Comparison of ENCODE assay signal across 8 mouse cellular contexts in genomic region chr11:79992035-79992591, GRCm38 (mm10). TPM values are rescaled to one million over a fixed set of nuclear protein-coding genes. Genes with fewer than 3 reads are reported as not detected.
A peak's percentile ranks its signal among the peaks of the same experiment; 100 is the strongest.
DNase-seq lines count a peak whose midpoint lies in the region; ATAC-seq lines count a peak whose summit lies in the region.

No protein-coding gene starts in this region.

- H3K9me3 ChIP-seq in kidney, embryonic 14.5 days (ENCODE audit: control insufficient read depth, low read length): no peaks in the 10 kb centered on the region
- no peaks in the 10 kb centered on the region for H3K9me3 ChIP-seq in hindbrain, embryonic 13.5 days
- H3K9me3 ChIP-seq in midbrain, embryonic 13.5 days: no peaks in the 10 kb centered on the region

- H3K27me3 ChIP-seq in kidney, embryonic 14.5 days (ENCODE audit: control insufficient read depth, insufficient read depth, low read length): no peaks in the 10 kb centered on the region
- no peaks in the 10 kb centered on the region for H3K27me3 ChIP-seq in hindbrain, embryonic 13.5 days
- H3K27me3 ChIP-seq in midbrain, embryonic 13.5 days: no peaks in the 10 kb centered on the region

- H3K4me2 ChIP-seq in kidney, embryonic 14.5 days (replicated peaks; ENCODE audit: low read depth, low read length): peak overlapping the region; percentile 44
- H3K4me2 ChIP-seq in hindbrain, embryonic 13.5 days: peak overlapping the region; percentile 80
- H3K4me2 ChIP-seq in midbrain, embryonic 13.5 days (replicated peaks): peak overlapping the region; percentile 82

- H3K27ac ChIP-seq in kidney, embryonic 14.5 days (ENCODE audit: low read depth, low read length): peak overlapping the region; percentile 100
- peak overlapping the region; percentile 99 for H3K27ac ChIP-seq in hindbrain, embryonic 13.5 days
- H3K27ac ChIP-seq in midbrain, embryonic 13.5 days: peak overlapping the region; percentile 97

- WGBS in kidney, embryonic 14.5 days: 28% methylated on average over 20 of the region's 21 CpGs
- 32% methylated on average over 20 of the region's 21 CpGs for WGBS in hindbrain, embryonic 13.5 days
- WGBS in midbrain, embryonic 13.5 days: 32% methylated on average over 20 of the region's 21 CpGs

- peaks cover 4% of the 10 kb centered on the region for H3K4me1 ChIP-seq in kidney, embryonic 14.5 days (ENCODE audit: control insufficient read depth, insufficient read depth, low read length)
- H3K4me1 ChIP-seq in hindbrain, embryonic 13.5 days (replicated peaks): peaks cover 11% of the 10 kb centered on the region
- H3K4me1 ChIP-seq in midbrain, embryonic 13.5 days (replicated peaks): peaks cover 8% of the 10 kb centered on the region

- no peak for DNase-seq in kidney, adult 8-10 months
- DNase-seq in c-Kit-negative CD71-positive TER-119-positive erythroid progenitor cells, embryonic 14.5 days (ENCODE audit: low read depth, low spot score): peak; percentile 52
- no peak for DNase-seq in right cerebral cortex, adult 18-20 months
- no peak for DNase-seq in thymus, postnatal 14 days
- no peak for DNase-seq in urinary bladder, postnatal 14 days (ENCODE audit: low spot score)

- peaks cover 12% of the 10 kb centered on the region for H3K36me3 ChIP-seq in kidney, embryonic 14.5 days (ENCODE audit: control insufficient read depth, insufficient read depth, low read length)
- H3K36me3 ChIP-seq in hindbrain, embryonic 13.5 days: peaks cover 8% of the 10 kb centered on the region
- H3K36me3 ChIP-seq in midbrain, embryonic 13.5 days: peaks cover 9% of the 10 kb centered on the region

- H3K4me3 ChIP-seq in kidney, embryonic 14.5 days (ENCODE audit: low read length): peak overlapping the region; percentile 86
- H3K4me3 ChIP-seq in hindbrain, embryonic 13.5 days: peak overlapping the region; percentile 98
- H3K4me3 ChIP-seq in midbrain, embryonic 13.5 days (replicated peaks): peak overlapping the region; percentile 99

- H3K9ac ChIP-seq in kidney, embryonic 14.5 days (ENCODE audit: low read depth, low read length): peak overlapping the region; percentile 91
- H3K9ac ChIP-seq in hindbrain, embryonic 13.5 days: peak overlapping the region; percentile 77
- peak overlapping the region; percentile 77 for H3K9ac ChIP-seq in midbrain, embryonic 13.5 days (replicated peaks)

- ATAC-seq in kidney, embryonic 14.5 days (ENCODE audit: low FRiP score, low TSS enrichment): no peak
- no peak for ATAC-seq in hindbrain, embryonic 13.5 days (ENCODE audit: low FRiP score)
- no peak for ATAC-seq in midbrain, embryonic 13.5 days

RNA-seq across cellular contexts. Expression of gene Suz12, which starts 0.8 kb away (rescaled TPM):
- polyA plus RNA-seq in kidney, embryonic 14.5 days (2014; fragmentation: Nextera tagmentation; extraction: Ambion mirVana): 32.4 and 36.5 TPM in 2 replicates
- polyA plus RNA-seq in hindbrain, embryonic 13.5 days (2015; fragmentation: Nextera tagmentation; extraction: Ambion mirVana): 16.0 and 16.9 TPM in 2 replicates
- polyA plus RNA-seq in midbrain, embryonic 13.5 days (2015; fragmentation: Nextera tagmentation; extraction: Ambion mirVana): 22.1 and 22.5 TPM in 2 replicates

RNA-seq across cellular contexts. Expression of gene Utp6, which starts 29.9 kb away (rescaled TPM):
- polyA plus RNA-seq in kidney, embryonic 14.5 days (2014; fragmentation: Nextera tagmentation; extraction: Ambion mirVana): 45.7 and 68.6 TPM in 2 replicates
- polyA plus RNA-seq in hindbrain, embryonic 13.5 days (2015; fragmentation: Nextera tagmentation; extraction: Ambion mirVana): 42.7 and 45.2 TPM in 2 replicates
- 49.9 and 54.8 TPM in 2 replicates for polyA plus RNA-seq in midbrain, embryonic 13.5 days (2015; fragmentation: Nextera tagmentation; extraction: Ambion mirVana)
